Mouse (Mus musculus): ENCODE measurements around the gene Olfr937. TPM values are rescaled to one million over a fixed set of nuclear protein-coding genes. Genes with fewer than 3 reads are reported as not detected.

Olfr937 gene
- not detected for polyA plus RNA-seq (2015; fragmentation: Illumina TruSeq; extraction: RNeasy Lipid Tissue Mini Kit (QIAGEN cat#74804); ENCODE audit: insufficient read depth, low read depth, low replicate concordance)

DNA sequence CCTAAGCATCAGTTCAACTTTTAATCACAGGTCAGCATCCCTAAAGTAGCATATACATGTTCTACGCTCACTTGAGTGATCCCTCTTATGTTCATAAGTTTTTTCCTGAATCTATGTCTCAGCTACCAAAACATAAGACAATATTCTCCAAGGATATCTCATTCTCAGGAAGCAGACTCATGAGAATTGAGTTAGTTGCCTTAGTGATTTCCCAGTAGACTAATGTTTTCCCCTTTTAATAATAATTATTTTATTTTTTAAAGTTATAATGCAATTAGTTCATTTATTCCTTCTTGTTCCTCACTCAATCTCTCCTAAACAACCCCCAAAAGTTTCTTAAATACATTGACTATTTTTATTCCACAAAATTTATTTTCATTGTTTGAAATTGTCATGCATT lies at the start of gene Olfr937:
TSS of gene Olfr937 (minus strand) at position 101 of the 400 bp plus-strand sequence.

GRCm38 (mm10) chr9:39078787-39079186 lies 14.0 kb upstream of the Olfr937 start, which contains the start of gene Olfr938:
Gene Olfr938 (minus strand): TSS chr9:39078887.

DNA sequence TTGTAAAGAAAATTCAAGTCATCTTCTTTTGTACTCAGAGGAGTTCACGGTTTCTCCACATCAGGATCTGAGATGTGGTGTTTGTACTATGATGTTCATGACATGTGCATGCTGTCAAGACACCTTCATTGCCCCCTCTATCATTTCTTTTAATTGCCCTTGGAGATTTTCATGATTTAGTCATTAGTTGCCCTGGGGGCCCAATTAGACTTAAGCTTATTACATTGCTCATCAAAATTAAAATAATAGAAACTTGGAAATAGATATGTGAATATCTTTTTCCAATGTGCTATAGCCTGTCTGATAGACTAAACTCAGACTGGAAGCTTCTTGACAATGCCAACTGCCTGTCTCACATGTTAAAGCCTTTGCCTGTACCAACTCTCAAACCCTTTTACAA lies 41.5 kb downstream of the Olfr937 start, which contains the start of gene Olfr146:
TSS of gene Olfr146 (minus strand) at position 101 of the 400 bp plus-strand sequence.

Other genes with a start within 250 kb of the Olfr937 start
- not detected for gene Olfr923, start 238.4 kb downstream of the Olfr937 start, polyA plus RNA-seq (2015; fragmentation: Illumina TruSeq; extraction: RNeasy Lipid Tissue Mini Kit (QIAGEN cat#74804); ENCODE audit: insufficient read depth, low read depth, low replicate concordance)
- not detected for gene Olfr924, start 220.5 kb downstream of the Olfr937 start, polyA plus RNA-seq (2015; fragmentation: Illumina TruSeq; extraction: RNeasy Lipid Tissue Mini Kit (QIAGEN cat#74804); ENCODE audit: insufficient read depth, low read depth, low replicate concordance)
- gene Olfr26, start 209.9 kb downstream of the Olfr937 start, polyA plus RNA-seq (2015; fragmentation: Illumina TruSeq; extraction: RNeasy Lipid Tissue Mini Kit (QIAGEN cat#74804); ENCODE audit: insufficient read depth, low read depth, low replicate concordance) = not detected
- not detected for gene Olfr926, start 187.8 kb downstream of the Olfr937 start, polyA plus RNA-seq (2015; fragmentation: Illumina TruSeq; extraction: RNeasy Lipid Tissue Mini Kit (QIAGEN cat#74804); ENCODE audit: insufficient read depth, low read depth, low replicate concordance)
- not detected for gene Olfr930, start 135.1 kb downstream of the Olfr937 start, polyA plus RNA-seq (2015; fragmentation: Illumina TruSeq; extraction: RNeasy Lipid Tissue Mini Kit (QIAGEN cat#74804); ENCODE audit: insufficient read depth, low read depth, low replicate concordance)
- not detected for gene Olfr933, start 92.6 kb downstream of the Olfr937 start, polyA plus RNA-seq (2015; fragmentation: Illumina TruSeq; extraction: RNeasy Lipid Tissue Mini Kit (QIAGEN cat#74804); ENCODE audit: insufficient read depth, low read depth, low replicate concordance)
- gene Olfr934, start 76.6 kb downstream of the Olfr937 start, polyA plus RNA-seq (2015; fragmentation: Illumina TruSeq; extraction: RNeasy Lipid Tissue Mini Kit (QIAGEN cat#74804); ENCODE audit: insufficient read depth, low read depth, low replicate concordance) = not detected
- not detected for gene Olfr935, start 65.3 kb downstream of the Olfr937 start, polyA plus RNA-seq (2015; fragmentation: Illumina TruSeq; extraction: RNeasy Lipid Tissue Mini Kit (QIAGEN cat#74804); ENCODE audit: insufficient read depth, low read depth, low replicate concordance)
- not detected for gene Olfr146, start 41.6 kb downstream of the Olfr937 start, polyA plus RNA-seq (2015; fragmentation: Illumina TruSeq; extraction: RNeasy Lipid Tissue Mini Kit (QIAGEN cat#74804); ENCODE audit: insufficient read depth, low read depth, low replicate concordance)
- not detected for gene Olfr938, start 13.9 kb upstream of the Olfr937 start, polyA plus RNA-seq (2015; fragmentation: Illumina TruSeq; extraction: RNeasy Lipid Tissue Mini Kit (QIAGEN cat#74804); ENCODE audit: insufficient read depth, low read depth, low replicate concordance)
- not detected for gene Olfr27, start 63.2 kb upstream of the Olfr937 start, polyA plus RNA-seq (2015; fragmentation: Illumina TruSeq; extraction: RNeasy Lipid Tissue Mini Kit (QIAGEN cat#74804); ENCODE audit: insufficient read depth, low read depth, low replicate concordance)
- not detected for gene Olfr943, start 101.4 kb upstream of the Olfr937 start, polyA plus RNA-seq (2015; fragmentation: Illumina TruSeq; extraction: RNeasy Lipid Tissue Mini Kit (QIAGEN cat#74804); ENCODE audit: insufficient read depth, low read depth, low replicate concordance)
- not detected for gene Olfr944, start 137.0 kb upstream of the Olfr937 start, polyA plus RNA-seq (2015; fragmentation: Illumina TruSeq; extraction: RNeasy Lipid Tissue Mini Kit (QIAGEN cat#74804); ENCODE audit: insufficient read depth, low read depth, low replicate concordance)
- not detected for gene Olfr1537, start 185.0 kb upstream of the Olfr937 start, polyA plus RNA-seq (2015; fragmentation: Illumina TruSeq; extraction: RNeasy Lipid Tissue Mini Kit (QIAGEN cat#74804); ENCODE audit: insufficient read depth, low read depth, low replicate concordance)
- gene Olfr945, start 211.9 kb upstream of the Olfr937 start, polyA plus RNA-seq (2015; fragmentation: Illumina TruSeq; extraction: RNeasy Lipid Tissue Mini Kit (QIAGEN cat#74804); ENCODE audit: insufficient read depth, low read depth, low replicate concordance) = not detected